Mouse (Mus musculus): ENCODE measurements around the gene Il1r1.
"Not testable (repeated sequence)": the region's sequence is repeated elsewhere in the genome, so short reads cannot be mapped to it uniquely, and the experiment has no call there.

Il1r1 gene

DNA sequence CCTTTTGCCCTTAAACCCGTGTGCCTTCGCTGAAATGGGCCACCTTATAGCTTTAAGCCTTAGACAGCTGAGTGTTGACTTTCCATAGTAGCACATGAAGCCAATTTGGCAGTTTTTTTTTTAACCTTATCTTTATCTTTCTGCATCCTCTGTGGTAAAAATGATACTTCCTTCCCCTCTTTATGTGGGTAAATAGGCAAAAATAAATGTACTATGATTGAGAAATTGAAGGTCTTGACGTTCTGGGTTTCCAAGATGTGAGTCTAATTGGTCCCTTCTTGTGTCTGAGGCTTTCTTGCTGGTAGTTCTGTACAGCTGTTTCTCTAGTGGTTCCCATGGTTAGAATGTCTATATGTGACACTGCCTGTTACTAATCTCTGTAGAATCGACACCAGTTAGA lies 46.2 kb downstream of the Il1r1 start:
- in situ Hi-C loops (cut with MseI, MboI) = no loop called here

- in situ Hi-C loops (cut with MseI, MboI) = no loop called here
Observed at GRCm38 (mm10) chr1:40271486-40272055, 46.7 kb downstream of the Il1r1 start.

GRCm38 (mm10) chr1:40272204-40272603 lies 47.3 kb downstream of the Il1r1 start:
- in situ Hi-C loops (cut with MseI, MboI) = no loop called here

DNA sequence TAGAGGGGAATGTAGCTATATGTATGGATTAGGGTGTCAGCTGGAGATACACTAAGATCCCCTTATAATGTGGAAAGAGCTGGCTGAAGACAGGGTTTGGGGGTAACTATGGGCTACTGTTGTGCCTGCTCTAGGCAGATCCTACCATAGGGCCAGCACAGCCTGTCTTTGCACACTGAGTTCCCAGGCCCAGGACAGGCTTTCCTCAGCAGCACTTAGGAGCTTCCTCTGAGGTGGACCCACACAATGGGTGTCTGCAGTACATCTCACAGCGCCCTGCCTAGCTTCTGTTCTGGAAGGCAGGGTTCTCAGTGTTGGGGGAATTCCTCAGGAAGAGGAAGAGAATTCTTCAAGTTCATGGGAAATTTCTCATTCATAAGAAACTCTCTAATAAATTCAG lies 48.6 kb downstream of the Il1r1 start:
- in situ Hi-C loops (cut with MseI, MboI) = no loop called here

DNA sequence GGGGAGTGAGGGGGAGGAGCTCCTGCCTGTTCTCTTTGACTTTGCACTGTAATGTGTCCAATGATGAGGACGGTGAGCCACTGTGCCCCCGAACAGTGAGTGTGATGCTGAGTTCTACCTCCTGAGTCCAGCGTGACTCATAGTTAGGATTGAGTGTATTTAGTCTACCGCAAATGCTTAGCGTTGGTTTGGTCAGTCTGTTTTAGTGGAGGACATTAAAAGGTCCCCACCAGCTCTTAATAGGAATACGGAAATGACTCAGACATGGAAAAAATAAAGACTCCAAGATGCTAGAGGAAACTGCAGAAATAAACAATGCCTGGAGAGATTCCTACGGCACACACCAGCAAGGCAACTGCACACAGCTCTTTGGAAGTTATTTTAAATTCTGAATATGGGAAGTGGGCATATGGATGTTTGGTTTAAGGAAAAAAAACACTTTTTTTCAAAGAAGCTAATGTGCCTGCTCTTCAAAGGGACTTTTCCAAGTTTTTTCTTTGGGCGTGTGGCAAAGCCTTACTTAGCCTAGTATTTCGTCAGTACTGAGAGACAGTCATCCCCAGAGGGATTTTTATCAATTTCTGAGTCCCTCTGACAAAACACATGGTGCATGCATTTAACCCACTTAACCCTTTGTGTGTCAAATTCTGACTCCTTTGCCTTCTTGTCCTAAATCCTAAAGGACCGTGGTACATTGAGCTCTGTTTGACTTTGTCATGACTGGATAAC lies 50.6 kb downstream of the Il1r1 start:
- in situ Hi-C loops (cut with MseI, MboI) = no loop called here

DNA sequence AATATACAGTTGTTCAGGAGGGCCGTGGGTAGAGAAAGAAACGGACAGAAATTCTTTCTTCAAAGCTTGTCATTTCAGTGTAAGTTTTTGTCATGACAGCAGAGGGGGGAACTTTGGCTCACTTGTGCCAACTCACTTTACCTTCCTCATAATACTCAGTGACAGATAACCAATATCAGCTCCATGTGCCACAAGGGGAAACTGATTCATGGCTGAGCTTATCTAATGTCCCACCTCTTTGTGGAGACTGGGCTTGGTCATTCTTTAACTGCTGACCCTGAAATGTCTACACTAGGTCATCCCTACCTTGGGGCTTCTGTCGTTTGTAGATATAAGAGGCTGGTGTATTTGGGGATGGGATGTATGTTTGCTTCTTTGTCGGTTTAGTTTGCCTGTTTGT lies 53.1 kb downstream of the Il1r1 start:
- in situ Hi-C loops (cut with MseI, MboI) = no loop called here

DNA sequence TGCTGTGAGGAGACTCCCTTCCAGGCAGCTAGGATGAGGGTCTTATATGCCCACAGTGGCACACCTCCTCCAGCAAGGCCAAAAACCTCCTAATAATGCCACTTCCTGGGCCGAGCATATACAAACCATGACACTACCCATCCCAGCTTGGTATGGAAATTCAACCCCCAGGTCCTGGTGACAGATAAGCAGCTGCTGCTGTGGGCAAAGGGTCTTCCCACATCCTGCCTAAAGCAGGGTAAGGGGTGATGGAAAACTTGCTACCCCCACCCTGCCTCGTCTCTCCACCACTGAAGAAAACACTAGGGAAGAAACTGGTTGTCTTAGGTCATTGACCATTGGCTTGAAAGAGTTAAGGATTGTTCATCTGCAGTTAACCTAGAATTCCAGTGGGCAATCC lies 53.8 kb downstream of the Il1r1 start:
- in situ Hi-C loops (cut with MseI, MboI) = no loop called here

DNA sequence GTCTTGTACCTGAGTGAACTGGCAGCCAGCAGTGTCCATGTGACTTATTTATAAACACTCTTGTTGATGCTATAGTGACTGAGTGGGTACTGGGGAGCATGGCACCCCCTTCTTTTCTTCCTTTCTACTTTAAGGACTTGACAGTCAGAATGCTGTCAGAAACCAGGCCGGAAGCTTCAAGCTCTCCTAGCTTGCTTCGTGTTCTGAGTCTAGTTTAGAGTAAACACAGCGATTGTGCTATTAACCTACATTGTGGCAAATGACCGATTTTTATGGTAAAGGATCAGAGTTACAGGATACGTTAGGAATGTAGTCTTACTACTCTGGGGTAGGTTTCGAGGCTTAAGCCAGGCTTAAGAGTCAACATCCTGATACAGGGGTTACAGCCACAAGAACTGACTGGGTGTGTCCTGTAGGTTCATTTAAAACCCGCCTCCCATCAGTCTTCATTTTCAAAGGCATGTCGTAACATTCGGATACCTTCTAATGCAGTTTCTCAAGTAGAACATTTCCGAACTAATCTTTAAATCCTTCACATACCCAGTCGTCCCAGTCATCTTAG lies 54.4 kb downstream of the Il1r1 start:
- in situ Hi-C loops (cut with MseI, MboI) = no loop called here

GRCm38 (mm10) chr1:40281950-40282349 lies 57.1 kb downstream of the Il1r1 start:
- in situ Hi-C loops (cut with MseI, MboI) = no loop called here

- in situ Hi-C loops (cut with MseI, MboI) = no loop called here
Observed at GRCm38 (mm10) chr1:40282394-40282793, 57.5 kb downstream of the Il1r1 start.

- in situ Hi-C loops (cut with MseI, MboI) = no loop called here
Observed at GRCm38 (mm10) chr1:40283995-40284394, 59.1 kb downstream of the Il1r1 start.

- in situ Hi-C loops (cut with MseI, MboI) = no loop called here
Observed at GRCm38 (mm10) chr1:40290489-40291255, 65.8 kb downstream of the Il1r1 start.

GRCm38 (mm10) chr1:40292231-40292630 lies 67.4 kb downstream of the Il1r1 start:
- in situ Hi-C loops (cut with MseI, MboI) = no loop called here

DNA sequence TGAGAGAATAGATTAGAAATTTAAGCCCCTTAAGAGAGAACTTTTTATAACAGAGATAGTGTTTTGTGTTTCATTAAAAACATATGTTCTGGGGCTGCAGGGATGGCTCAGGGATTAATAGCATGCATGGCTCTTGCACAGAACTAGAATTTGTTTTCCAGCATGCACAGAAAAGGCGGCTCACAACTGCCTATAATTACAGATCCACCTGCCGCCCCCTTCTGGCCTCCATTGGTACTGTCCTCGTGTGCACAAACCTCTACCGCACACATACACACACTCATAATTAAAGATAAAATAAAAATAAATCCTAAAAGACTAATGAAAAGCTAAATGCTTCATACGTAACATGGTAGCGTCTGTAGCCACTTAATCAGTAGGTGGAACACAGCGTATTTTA lies 69.0 kb downstream of the Il1r1 start:
- in situ Hi-C loops (cut with MseI, MboI) = no loop called here

- in situ Hi-C loops (cut with MseI, MboI) = no loop called here
Observed at GRCm38 (mm10) chr1:40294824-40295223, 69.9 kb downstream of the Il1r1 start.

DNA sequence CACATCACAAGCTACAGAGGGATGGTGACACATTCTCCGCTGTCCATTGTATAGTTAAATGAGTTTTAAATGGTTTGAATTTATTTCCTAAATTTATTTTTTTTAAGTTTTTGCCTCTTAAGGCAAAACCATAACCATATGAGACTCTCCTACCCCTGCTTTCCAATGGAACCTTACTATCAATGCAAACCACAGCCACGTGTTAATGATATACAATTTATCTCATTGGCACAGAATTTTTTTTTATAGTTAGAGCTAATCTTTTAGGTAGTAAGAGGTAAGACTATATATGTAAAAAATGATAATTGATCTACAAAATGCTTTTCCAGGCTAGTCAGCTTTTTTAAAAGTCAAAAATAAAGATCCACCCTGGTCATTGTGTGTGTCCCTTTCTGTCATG lies 73.2 kb downstream of the Il1r1 start:
- in situ Hi-C loops (cut with MseI, MboI) = no loop called here

GRCm38 (mm10) chr1:40303179-40303866 lies 78.4 kb downstream of the Il1r1 start:
- in situ Hi-C loops (cut with MseI, MboI) = no loop called here

GRCm38 (mm10) chr1:40304321-40304720 lies 79.4 kb downstream of the Il1r1 start:
- in situ Hi-C loops (cut with MseI, MboI) = not testable (repeated sequence)

- in situ Hi-C loops (cut with MseI, MboI) = no loop called here
Observed at GRCm38 (mm10) chr1:40306111-40306510, 81.2 kb downstream of the Il1r1 start.

DNA sequence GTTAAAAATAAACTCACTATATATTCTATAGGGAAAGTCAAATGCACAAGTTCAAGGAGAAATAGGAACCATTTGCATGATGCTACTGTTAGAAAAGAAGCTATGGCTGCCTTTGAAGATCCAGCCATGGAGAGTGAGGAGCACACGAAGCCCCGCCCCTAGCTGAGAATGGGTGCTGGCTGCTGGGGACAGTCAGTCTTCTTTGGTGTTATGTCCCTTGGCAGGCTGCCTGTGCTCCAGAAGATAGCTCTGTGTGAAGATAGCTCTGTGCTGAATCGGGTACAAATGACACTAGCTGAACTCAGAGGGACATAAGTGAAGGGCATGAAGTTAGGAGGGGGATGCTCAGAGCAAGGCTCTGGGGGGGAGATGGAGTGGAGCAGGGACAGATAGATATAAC lies 86.2 kb downstream of the Il1r1 start:
- in situ Hi-C loops (cut with MseI, MboI) = no loop called here

DNA sequence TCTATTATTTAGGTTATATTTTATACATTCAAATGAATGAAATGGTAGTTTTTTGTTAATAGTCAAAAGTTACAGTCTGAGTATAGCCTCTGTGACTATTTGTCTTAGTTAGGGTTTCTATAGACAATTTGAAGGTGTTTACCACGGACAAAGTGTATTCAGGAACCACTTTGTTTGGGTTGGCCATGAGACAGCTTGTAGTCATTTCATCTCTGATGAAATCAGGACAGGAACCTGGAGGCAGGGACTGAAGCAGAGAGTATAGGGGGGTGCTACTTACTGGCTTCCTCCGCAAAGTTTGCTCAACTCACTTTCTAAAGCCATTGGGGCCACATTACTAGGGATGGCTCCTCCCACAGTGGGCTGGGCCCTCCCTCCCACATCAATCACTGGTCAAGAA lies 86.7 kb downstream of the Il1r1 start:
- in situ Hi-C loops (cut with MseI, MboI) = no loop called here

DNA sequence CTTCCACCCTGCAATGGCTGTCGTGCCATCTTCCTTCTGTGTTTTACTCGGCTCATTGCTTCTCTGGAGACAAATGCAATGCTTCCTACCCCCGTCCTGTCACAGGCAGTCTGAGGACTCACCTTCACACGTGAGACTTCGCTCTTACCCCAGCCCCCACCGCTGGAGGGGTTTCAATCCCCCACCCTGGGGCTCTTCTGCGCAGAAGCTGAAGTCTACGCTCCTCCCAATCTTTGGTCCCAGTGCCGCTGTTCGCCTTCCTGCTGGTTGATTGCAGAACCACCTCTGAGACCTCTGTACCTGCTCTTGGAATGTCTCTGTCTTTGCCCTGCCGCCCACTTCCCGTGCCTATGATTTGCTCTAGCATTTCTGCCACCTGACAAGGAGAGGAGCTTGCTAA lies 89.1 kb downstream of the Il1r1 start:
- in situ Hi-C loops (cut with MseI, MboI) = no loop called here
